ENCODE assay signal across 8 mouse cellular contexts in genomic region chr5:138279585-138280424, GRCm38 (mm10). TPM values are rescaled to one million over a fixed set of nuclear protein-coding genes. Genes with fewer than 3 reads are reported as not detected.
A peak's percentile ranks its signal among the peaks of the same experiment; 100 is the strongest.
DNase-seq lines count a peak whose midpoint lies in the region; ATAC-seq and TF ChIP-seq lines count a peak whose summit lies in the region.

Gene Gm43720 (minus strand): TSS chr5:138279958.
Gene Gpc2 (minus strand): TSS chr5:138280005.
Gene Stag3 (plus strand): TSS chr5:138280240.

- H3K9ac ChIP-seq in embryonic facial prominence, embryonic 11.5 days (replicated peaks; ENCODE audit: low read length): peak within 1 kb of the TSS; percentile 68
- peak within 1 kb of the TSS; percentile 63 for H3K9ac ChIP-seq in intestine, embryonic 15.5 days
- H3K9ac ChIP-seq in midbrain, embryonic 11.5 days (ENCODE audit: low read length): peak within 1 kb of the TSS; percentile 89

- H3K4me3 ChIP-seq in bone marrow, adult 2 months (replicated peaks; ENCODE audit: control insufficient read depth, low read depth, low read length): peak within 1 kb of the TSS; percentile 64
- peak within 1 kb of the TSS; percentile 70 for H3K4me3 ChIP-seq in embryonic facial prominence, embryonic 11.5 days (ENCODE audit: low read depth, low read length)
- peak within 1 kb of the TSS; percentile 64 for H3K4me3 ChIP-seq in intestine, embryonic 15.5 days (replicated peaks)
- peak within 1 kb of the TSS; percentile 78 for H3K4me3 ChIP-seq in limb, embryonic 10.5 days
- peak within 1 kb of the TSS; percentile 72 for H3K4me3 ChIP-seq in midbrain, embryonic 11.5 days (ENCODE audit: low read depth, low read length)

- no peaks in the 10 kb centered on the region for H3K27me3 ChIP-seq in embryonic facial prominence, embryonic 11.5 days (ENCODE audit: control insufficient read depth, insufficient read depth, low read length)
- H3K27me3 ChIP-seq in intestine, embryonic 15.5 days (replicated peaks): no peaks in the 10 kb centered on the region
- no peaks in the 10 kb centered on the region for H3K27me3 ChIP-seq in limb, embryonic 10.5 days (ENCODE audit: low read depth, poor library complexity, severe bottlenecking)
- peaks cover 5% of the 10 kb centered on the region; the same call in 1 of the 2 replicates for H3K27me3 ChIP-seq in midbrain, embryonic 11.5 days (ENCODE audit: control insufficient read depth, insufficient read depth, low read length)

- no peak within 1 kb of the TSS for H3K27ac ChIP-seq in bone marrow, adult 2 months (ENCODE audit: control insufficient read depth, insufficient read depth, low read depth, low read length, poor library complexity)
- H3K27ac ChIP-seq in embryonic facial prominence, embryonic 11.5 days (replicated peaks; ENCODE audit: low read depth, low read length): no peak within 1 kb of the TSS
- peak within 1 kb of the TSS; percentile 52; the same call in 1 of the 2 replicates for H3K27ac ChIP-seq in intestine, embryonic 15.5 days
- H3K27ac ChIP-seq in limb, embryonic 10.5 days: peak within 1 kb of the TSS; percentile 92
- peak within 1 kb of the TSS; percentile 60 for H3K27ac ChIP-seq in midbrain, embryonic 11.5 days (ENCODE audit: low read depth, low read length)

- TF ChIP-seq CTCF in bone marrow, adult 2 months (IDR thresholded peaks at IDR 0.05; ENCODE audit: control insufficient read depth, insufficient read depth, low read length): no peak

- H3K36me3 ChIP-seq in embryonic facial prominence, embryonic 11.5 days (replicated peaks; ENCODE audit: control insufficient read depth, insufficient read depth, low read depth, low read length): peaks cover 2% of the 10 kb centered on the region; the same call in 1 of the 2 replicates
- H3K36me3 ChIP-seq in intestine, embryonic 15.5 days: no peaks in the 10 kb centered on the region
- H3K36me3 ChIP-seq in limb, embryonic 10.5 days: peaks cover 39% of the 10 kb centered on the region
- H3K36me3 ChIP-seq in midbrain, embryonic 11.5 days (ENCODE audit: control insufficient read depth, insufficient read depth, low read length): no peaks in the 10 kb centered on the region

- DNase-seq in embryonic facial prominence, embryonic 11.5 days (ENCODE audit: low spot score): peak; percentile 99
- DNase-seq in gonadal fat pad, adult 2 months (ENCODE audit: low read depth): peak; percentile 70
- DNase-seq in limb, embryonic 10.5 days (ENCODE audit: low spot score): peak; percentile 96
- peak; percentile 99 for DNase-seq in midbrain, embryonic 11.5 days (ENCODE audit: low spot score, missing footprints)
- DNase-seq in right cerebral cortex, postnatal 36 days (ENCODE audit: low spot score in 2 of 2): peak; percentile 51 to 69
- peak; percentile 99 for DNase-seq in yolk sac, embryonic 10.5 days (ENCODE audit: low spot score)

- H3K4me1 ChIP-seq in bone marrow, adult 2 months (ENCODE audit: control insufficient read depth, insufficient read depth, low read length): no peaks in the 10 kb centered on the region
- H3K4me1 ChIP-seq in embryonic facial prominence, embryonic 11.5 days (ENCODE audit: control insufficient read depth, insufficient read depth, low read length): peaks cover 20% of the 10 kb centered on the region
- H3K4me1 ChIP-seq in intestine, embryonic 15.5 days (replicated peaks): peaks cover 21% of the 10 kb centered on the region
- H3K4me1 ChIP-seq in limb, embryonic 10.5 days: peaks cover 46% of the 10 kb centered on the region
- peaks cover 35% of the 10 kb centered on the region for H3K4me1 ChIP-seq in midbrain, embryonic 11.5 days (ENCODE audit: control insufficient read depth, insufficient read depth, low read length)

- ATAC-seq in embryonic facial prominence, embryonic 11.5 days (replicated peaks; ENCODE audit: insufficient number of reproducible peaks, low FRiP score, low TSS enrichment, low read depth): peak; percentile 99
- peak; percentile 99 for ATAC-seq in intestine, embryonic 15.5 days
- peak; percentile 99 for ATAC-seq in midbrain, embryonic 11.5 days (ENCODE audit: low FRiP score)

- 1% methylated on average over 56 of the region's 56 CpGs for WGBS in bone marrow, adult 2 months
- under 1% methylated on average over 56 of the region's 56 CpGs for WGBS in embryonic facial prominence, embryonic 11.5 days
- under 1% methylated on average over 56 of the region's 56 CpGs for WGBS in intestine, embryonic 15.5 days
- under 1% methylated on average over 56 of the region's 56 CpGs for WGBS in limb, embryonic 10.5 days
- WGBS in midbrain, embryonic 11.5 days: under 1% methylated on average over 55 of the region's 56 CpGs

- peak within 1 kb of the TSS; percentile 67 for H3K4me2 ChIP-seq in embryonic facial prominence, embryonic 11.5 days (ENCODE audit: low read depth, low read length)
- peak within 1 kb of the TSS; percentile 82 for H3K4me2 ChIP-seq in intestine, embryonic 15.5 days (replicated peaks)
- peak within 1 kb of the TSS; percentile 52 for H3K4me2 ChIP-seq in midbrain, embryonic 11.5 days

- no peak; the same call in 1 of the 2 replicates for TF ChIP-seq POLR2A in bone marrow, adult 2 months (IDR thresholded peaks at IDR 0.05; ENCODE audit: borderline replicate concordance, control insufficient read depth, low read depth, low read length)

- no peaks in the 10 kb centered on the region; the same call in 1 of the 2 replicates for H3K9me3 ChIP-seq in embryonic facial prominence, embryonic 11.5 days (replicated peaks; ENCODE audit: control insufficient read depth, low read length)
- H3K9me3 ChIP-seq in intestine, embryonic 15.5 days: no peaks in the 10 kb centered on the region
- no peaks in the 10 kb centered on the region for H3K9me3 ChIP-seq in limb, embryonic 10.5 days (replicated peaks)
- H3K9me3 ChIP-seq in midbrain, embryonic 11.5 days (ENCODE audit: control insufficient read depth, low read length): peaks cover 3% of the 10 kb centered on the region; the same call in 1 of the 2 replicates

RNA-seq across cellular contexts. Expression of gene Gm43720, which starts in this region (rescaled TPM):
- polyA plus RNA-seq in bone marrow, adult 2 months (2011; ENCODE audit: insufficient read depth, insufficient read length, low replicate concordance, missing spikeins): 0.25 TPM in 1 of 2 replicates, not detected in the other
- polyA plus RNA-seq in embryonic facial prominence, embryonic 11.5 days (2014; fragmentation: Nextera tagmentation; extraction: Ambion mirVana): 0.03 TPM in 1 of 2 replicates, not detected in the other
- 0.16 and 0.48 TPM in 2 replicates for polyA plus RNA-seq in gonadal fat pad, adult 2 months (2012; rRNA removed)
- polyA plus RNA-seq in intestine, embryonic 15.5 days (2015; fragmentation: Nextera tagmentation; extraction: Ambion mirVana): not detected in 2 replicates
- 0.08 and 0.18 TPM in 2 replicates for polyA plus RNA-seq in limb, embryonic 10.5 days (2016; fragmentation: Nextera tagmentation; extraction: Ambion mirVana)
- 0.14 and 0.20 TPM in 2 replicates for polyA plus RNA-seq in midbrain, embryonic 11.5 days (2014; fragmentation: Nextera tagmentation; extraction: Ambion mirVana)

RNA-seq across cellular contexts. Expression of gene Gpc2, which starts in this region (rescaled TPM):
- polyA plus RNA-seq in bone marrow, adult 2 months (2011; ENCODE audit: insufficient read depth, insufficient read length, low replicate concordance, missing spikeins): 4.0 and 8.4 TPM in 2 replicates
- 10.8 and 11.9 TPM in 2 replicates for polyA plus RNA-seq in embryonic facial prominence, embryonic 11.5 days (2014; fragmentation: Nextera tagmentation; extraction: Ambion mirVana)
- polyA plus RNA-seq in gonadal fat pad, adult 2 months (2012; rRNA removed): 11.8 and 13.4 TPM in 2 replicates
- polyA plus RNA-seq in intestine, embryonic 15.5 days (2015; fragmentation: Nextera tagmentation; extraction: Ambion mirVana): 13.7 and 15.2 TPM in 2 replicates
- polyA plus RNA-seq in limb, embryonic 10.5 days (2016; fragmentation: Nextera tagmentation; extraction: Ambion mirVana): 36.5 and 54.3 TPM in 2 replicates
- 15.5 and 16.5 TPM in 2 replicates for polyA plus RNA-seq in midbrain, embryonic 11.5 days (2014; fragmentation: Nextera tagmentation; extraction: Ambion mirVana)

RNA-seq across cellular contexts. Expression of gene Stag3, which starts in this region (rescaled TPM):
- 12.4 and 13.5 TPM in 2 replicates for polyA plus RNA-seq in bone marrow, adult 2 months (2011; ENCODE audit: insufficient read depth, insufficient read length, low replicate concordance, missing spikeins)
- polyA plus RNA-seq in embryonic facial prominence, embryonic 11.5 days (2014; fragmentation: Nextera tagmentation; extraction: Ambion mirVana): 4.0 and 5.8 TPM in 2 replicates
- 3.3 and 5.1 TPM in 2 replicates for polyA plus RNA-seq in gonadal fat pad, adult 2 months (2012; rRNA removed)
- polyA plus RNA-seq in intestine, embryonic 15.5 days (2015; fragmentation: Nextera tagmentation; extraction: Ambion mirVana): 2.0 and 2.9 TPM in 2 replicates
- 4.7 and 6.7 TPM in 2 replicates for polyA plus RNA-seq in limb, embryonic 10.5 days (2016; fragmentation: Nextera tagmentation; extraction: Ambion mirVana)
- 2.2 and 4.1 TPM in 2 replicates for polyA plus RNA-seq in midbrain, embryonic 11.5 days (2014; fragmentation: Nextera tagmentation; extraction: Ambion mirVana)

Comparison
In these comparisons a context has a peak if more than half of its experiments do, and no peak if none do; other contexts are left out.
1. H3K27ac ChIP-seq: peak in intestine, embryonic 15.5 days (single experiment), limb, embryonic 10.5 days (single experiment) and midbrain, embryonic 11.5 days (single experiment); none in bone marrow, adult 2 months (single experiment) and embryonic facial prominence, embryonic 11.5 days (single experiment).
2. Peak in every context shown above with its lines, with median percentiles within 50 percentile points of each other: H3K4me3 ChIP-seq, ATAC-seq, DNase-seq, H3K4me2 ChIP-seq and H3K9ac ChIP-seq.